Mouse (Mus musculus) lung, embryonic 15.5 days (tissue): Measurements from ENCODE around the gene Vmn1r70. TPM values are rescaled to one million over a fixed set of nuclear protein-coding genes. Genes with fewer than 3 reads are reported as not detected.

ENCODE experiments used
- ATAC-seq: fragments of 200-750 bp; cut with Nextera tagmentation; 2 replicates; pipeline ENCODE4 v1.8.0; 2017; ENCODE audit warnings: moderate number of reproducible peaks, borderline replicate concordance; ENCODE audit not compliant: low FRiP score, low TSS enrichment; ENCODE audit errors: extremely low read depth
- H3K27ac ChIP-seq: fragments of 300-500 bp; sonication (generic); 2 replicates; pipeline ENCODE4 v1.5.1; 2015; ENCODE audit warnings: moderate library complexity, mild to moderate bottlenecking, inconsistent platforms
- H3K27me3 ChIP-seq: fragments of 300-500 bp; sonication (generic); 2 replicates; pipeline ENCODE4 v1.6.1; 2015; ENCODE audit warnings: inconsistent platforms
- H3K36me3 ChIP-seq: fragments of 300-500 bp; sonication (generic); 2 replicates; pipeline ENCODE4 v1.6.1; 2015; ENCODE audit warnings: inconsistent platforms
- H3K4me1 ChIP-seq: fragments of 300-500 bp; sonication (generic); 2 replicates; pipeline ENCODE4 v1.6.1; 2015; ENCODE audit warnings: inconsistent platforms
- H3K4me2 ChIP-seq: fragments of 300-500 bp; sonication (generic); 2 replicates; pipeline ENCODE4 v1.6.1; 2015; ENCODE audit warnings: inconsistent platforms, mild to moderate bottlenecking, moderate library complexity
- H3K4me3 ChIP-seq: fragments of 300-500 bp; sonication (generic); 2 replicates; pipeline ENCODE4 v1.5.1; 2015; ENCODE audit warnings: mild to moderate bottlenecking, inconsistent platforms
- H3K9ac ChIP-seq: fragments of 300-500 bp; sonication (generic); 2 replicates; pipeline ENCODE4 v1.6.1; 2015; ENCODE audit warnings: inconsistent platforms
- H3K9me3 ChIP-seq: fragments of 300-500 bp; sonication (generic); 2 replicates; pipeline ENCODE4 v1.6.1; 2016; ENCODE audit warnings: inconsistent platforms
- WGBS: fragments of 180-500 bp; shearing (Covaris S2); methylation state at CpG from one replicate; pipeline ENCODE4 v1.1.7; 2015; 5-methylcytosine and 5-hydroxymethylcytosine counted together
- polyA plus RNA-seq: library from polyadenylated mRNA; unstranded; fragments of >200 nt; fragmentation: Nextera tagmentation; extraction: Ambion mirVana; gene quantifications from 2 replicates; pipeline ENCODE4 v1.2.1, GENCODE M21; 2015

The Vmn1r70 gene
- polyA plus RNA-seq = not detected in 2 replicates

- no peaks in the 10 kb centered on the region for H3K36me3 ChIP-seq
- H3K4me3 ChIP-seq = no peak within 1 kb of the TSS
- no peak within 1 kb of the TSS for H3K9ac ChIP-seq
- peaks cover 4% of the 10 kb centered on the region; the same call in 1 of the 2 replicates for H3K9me3 ChIP-seq
- H3K4me2 ChIP-seq = no peak within 1 kb of the TSS
- H3K27ac ChIP-seq = no peak within 1 kb of the TSS
- H3K27me3 ChIP-seq = no peaks in the 10 kb centered on the region
- WGBS = 64% methylated on average over 1 of the region's 1 CpGs
- no peak for ATAC-seq
- H3K4me1 ChIP-seq = no peaks in the 10 kb centered on the region
Measured at GRCm38 (mm10) chr7:10631232-10631631, at the start of gene Vmn1r70. Gene Vmn1r70, plus strand, starts transcription at chr7:10631532.

GRCm38 (mm10) chr7:10613559-10613958, 17.8 kb upstream of the Vmn1r70 start, which contains the start of gene Vmn1r69:
Gene Vmn1r69, minus strand, starts transcription at chr7:10613659.
- Histone ChIP-seq H3K4me1 (no peaks in the 10 kb centered on the region), H3K4me3 (no peak within 1 kb of the TSS), H3K27me3 (no peaks in the 10 kb centered on the region), H3K4me2 (no peak within 1 kb of the TSS), H3K9me3 (no peaks in the 10 kb centered on the region), H3K36me3 (no peaks in the 10 kb centered on the region), H3K27ac (no peak within 1 kb of the TSS), H3K9ac (no peak within 1 kb of the TSS)
- ATAC-seq = no peak

Other genes starting within 250 kb of the Vmn1r70 start
- gene Vmn1r67, start 188.2 kb upstream of the Vmn1r70 start, polyA plus RNA-seq = not detected in 2 replicates
- 10.6 and 11.4 TPM in 2 replicates for gene Zik1, start 136.1 kb upstream of the Vmn1r70 start, polyA plus RNA-seq
- not detected in 2 replicates for gene Vmn1r68, start 73.0 kb upstream of the Vmn1r70 start, polyA plus RNA-seq
- gene Vmn1r69, start 17.9 kb upstream of the Vmn1r70 start, polyA plus RNA-seq = not detected in 2 replicates
- gene Nlrp4b, start 56.3 kb downstream of the Vmn1r70 start, polyA plus RNA-seq = not detected in 2 replicates
- not detected in 2 replicates for gene Vmn1r71, start 122.8 kb downstream of the Vmn1r70 start, polyA plus RNA-seq